In the genomic region with DNA sequence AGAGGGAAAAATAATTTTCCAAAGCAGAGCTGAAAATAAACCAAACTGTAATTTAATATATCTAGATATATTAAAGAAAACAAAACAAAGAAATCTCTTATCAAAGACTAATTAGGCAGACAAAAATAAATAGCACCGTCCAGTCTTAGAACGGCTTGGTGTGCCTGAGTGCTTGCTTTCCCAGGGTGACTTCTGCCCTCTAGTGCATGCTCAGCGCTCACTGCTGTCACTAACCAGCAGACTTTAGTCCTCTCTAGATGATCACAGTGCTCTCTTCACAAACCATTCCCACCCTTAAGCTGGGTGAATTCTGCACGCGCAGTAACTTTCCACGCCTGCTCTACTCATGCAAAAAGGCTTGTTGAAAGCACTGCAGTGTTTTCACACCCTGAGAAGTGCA, we compare ENCODE assay signal across 9 mouse cellular contexts. TPM values are rescaled to one million over a fixed set of nuclear protein-coding genes. Genes with fewer than 3 reads are reported as not detected.
DNase-seq lines count a peak whose midpoint lies in the region; ATAC-seq and TF ChIP-seq lines count a peak whose summit lies in the region.
"Had no signal": no experiment of that assay in that cellular context is flagged by ENCODE, and none has a peak within 500 bp of the region (broad histone marks: within the 10 kb centered on the region; RNA-seq: fewer than 3 reads in every experiment).

No protein-coding gene starts in this region.

- DNase-seq in heart, adult 2 months, result peak in 1 of 2 experiments; percentile 36
- peak; percentile 36 for DNase-seq in urinary bladder, postnatal 14 days (ENCODE audit: low spot score)
- DNase-seq in urinary bladder, adult 2 months (ENCODE audit: low spot score), result no peak
- DNase-seq in heart, postnatal 14 days, result peak; percentile 48 to 57
- peak; percentile 46 for DNase-seq in retina, postnatal 1 day

- TF ChIP-seq POLR2A in heart, adult 2 months (IDR thresholded peaks at IDR 0.05; ENCODE audit: insufficient read depth, low read depth, low read length), result no peak

- no peaks in the 10 kb centered on the region for H3K27me3 ChIP-seq in heart, adult 2 months (ENCODE audit: control insufficient read depth, insufficient read depth, low read length)
- H3K27me3 ChIP-seq in heart, embryonic 12.5 days (replicated peaks), result no peaks in the 10 kb centered on the region
- H3K27me3 ChIP-seq: limb, embryonic 15.5 days had no signal

- TF ChIP-seq CTCF in heart, adult 2 months (IDR thresholded peaks at IDR 0.05), result peak; percentile 86

- H3K79me2 ChIP-seq in heart, adult 2 months (replicated peaks; ENCODE audit: control insufficient read depth, insufficient read depth, low read length), result no peaks in the 10 kb centered on the region; the same call in 1 of the 2 replicates

- peaks cover 25% of the 10 kb centered on the region for H3K36me3 ChIP-seq in heart, adult 2 months (ENCODE audit: control insufficient read depth, insufficient read depth, low read length)
- H3K36me3 ChIP-seq in heart, embryonic 12.5 days, result peaks cover 65% of the 10 kb centered on the region

- intact Hi-C loops in heart, adult 2 months (cut with DNase I), result loop anchor here (2.0 kb wide), 1 partner anchor 112 kb away; no protein-coding TSS in a partner anchor
- intact Hi-C loops in heart, postnatal 14 days (cut with DNase I), result loop anchor here (2.0 to 10.0 kb wide), 3 partner anchors 146 to 480 kb away; no protein-coding TSS in a partner anchor

- peak; percentile 71; the same call in 1 of the 2 replicates for TF ChIP-seq EP300 in heart, adult 2 months (IDR thresholded peaks at IDR 0.05; ENCODE audit: insufficient read depth, low read depth, low read length)

- H3K9me3 ChIP-seq in heart, embryonic 12.5 days (replicated peaks), result 0 out of 2 replicates have a peak, but pooled peaks cover 2% of the 10 kb centered on the region
- H3K9me3 ChIP-seq: limb, embryonic 15.5 days had no signal

- no peak for ATAC-seq in heart, embryonic 12.5 days (ENCODE audit: insufficient number of reproducible peaks, low FRiP score)
- no peak for ATAC-seq in erythroblast, adult 5-6 weeks (replicated peaks; ENCODE audit: low FRiP score, poor library complexity, severe bottlenecking)
- no peak for ATAC-seq in megakaryocyte, adult 5-6 weeks (ENCODE audit: poor library complexity, severe bottlenecking)

- H3K27ac ChIP-seq in heart, adult 2 months, result no peak overlapping the region
- no peak overlapping the region for H3K27ac ChIP-seq in heart, embryonic 12.5 days (ENCODE audit: poor library complexity, severe bottlenecking)
- H3K27ac ChIP-seq: limb, embryonic 15.5 days had no signal

- H3K4me1 ChIP-seq in heart, adult 2 months (ENCODE audit: control insufficient read depth, insufficient read depth, low read length), result peaks cover 14% of the 10 kb centered on the region
- peaks cover 13% of the 10 kb centered on the region for H3K4me1 ChIP-seq in heart, embryonic 12.5 days (replicated peaks)
- H3K4me1 ChIP-seq: limb, embryonic 15.5 days had no signal

- WGBS in heart, adult 2 months, result 44% methylated on average over 6 of the region's 6 CpGs
- 61% methylated on average over 6 of the region's 6 CpGs for WGBS in heart, embryonic 12.5 days

- no peak overlapping the region for H3K9ac ChIP-seq in heart, adult 2 months (ENCODE audit: low read depth, low read length)
- H3K9ac ChIP-seq in heart, embryonic 12.5 days, result no peak overlapping the region
- H3K9ac ChIP-seq: limb, embryonic 15.5 days had no signal

- H3K4me2 ChIP-seq in heart, embryonic 12.5 days, result no peak overlapping the region
- H3K4me2 ChIP-seq: limb, embryonic 15.5 days had no signal

- H3K4me3 ChIP-seq in heart, adult 2 months, result no peak overlapping the region
- H3K4me3 ChIP-seq in heart, embryonic 12.5 days, result no peak overlapping the region
- H3K4me3 ChIP-seq: limb, embryonic 15.5 days had no signal

RNA-seq across cellular contexts. Expression of gene Cfdp1, which starts 28.9 kb away (rescaled TPM):
- total RNA-seq in heart, adult 2 months (2021), result 10 to 100 TPM; 32.7 to 34.4 TPM
- 5.6 and 11.6 TPM in 2 replicates for polyA plus RNA-seq in heart, adult 2 months (2012; rRNA removed)
- polyA plus RNA-seq in heart, embryonic 12.5 days (2016; fragmentation: Nextera tagmentation; extraction: Ambion mirVana), result 144 and 149 TPM in 2 replicates
- polyA plus RNA-seq in urinary bladder, adult 2 months (2012; rRNA removed), result 58.5 and 65.5 TPM in 2 replicates
- 10 to 100 TPM; 32.1 to 36.4 TPM for total RNA-seq in heart, postnatal 14 days (2021)
- 13.3 and 43.7 TPM in 2 replicates for total RNA-seq in erythroblast, adult 5-6 weeks (2015; ENCODE audit: low replicate concordance)
- total RNA-seq in erythroblast, adult 5-6 weeks (2017; ENCODE audit: low replicate concordance), result 32.5 and 33.6 TPM in 2 replicates
- total RNA-seq in megakaryocyte, adult 5-6 weeks (2015), result 62.8 and 71.2 TPM in 2 replicates
- 100 TPM in 2 replicates for total RNA-seq in megakaryocyte, adult 5-6 weeks (2017)

RNA-seq across cellular contexts. Expression of gene Tmem170, which starts 51.3 kb away (rescaled TPM):
- total RNA-seq in heart, adult 2 months (2021), result 1 to 10 TPM; 2.7 to 2.9 TPM
- polyA plus RNA-seq in heart, adult 2 months (2012; rRNA removed), result 2.1 and 2.9 TPM in 2 replicates
- 4.4 and 4.8 TPM in 2 replicates for polyA plus RNA-seq in heart, embryonic 12.5 days (2016; fragmentation: Nextera tagmentation; extraction: Ambion mirVana)
- 9.1 and 9.6 TPM in 2 replicates for polyA plus RNA-seq in urinary bladder, adult 2 months (2012; rRNA removed)
- total RNA-seq in heart, postnatal 14 days (2021), result 1 to 10 TPM; 2.6 to 3.1 TPM
- 0.84 and 2.7 TPM in 2 replicates for total RNA-seq in erythroblast, adult 5-6 weeks (2015; ENCODE audit: low replicate concordance)
- 0.70 and 1.4 TPM in 2 replicates for total RNA-seq in erythroblast, adult 5-6 weeks (2017; ENCODE audit: low replicate concordance)
- total RNA-seq in megakaryocyte, adult 5-6 weeks (2015), result 1.6 and 2.9 TPM in 2 replicates
- total RNA-seq in megakaryocyte, adult 5-6 weeks (2017), result 1.4 and 1.8 TPM in 2 replicates
